Mouse (Mus musculus): Measurements from ENCODE around the gene Arntl2. TPM values are rescaled to one million over a fixed set of nuclear protein-coding genes. Genes with fewer than 3 reads are reported as not detected.
A peak's percentile ranks its signal among the peaks of the same experiment; 100 is the strongest.
"Not testable (repeated sequence)": the region's sequence is repeated elsewhere in the genome, so short reads cannot be mapped to it uniquely, and the experiment has no call there.

The Arntl2 gene
- polyA plus RNA-seq, 1 experiment from 2014 or later, result 1.5 TPM

DNA sequence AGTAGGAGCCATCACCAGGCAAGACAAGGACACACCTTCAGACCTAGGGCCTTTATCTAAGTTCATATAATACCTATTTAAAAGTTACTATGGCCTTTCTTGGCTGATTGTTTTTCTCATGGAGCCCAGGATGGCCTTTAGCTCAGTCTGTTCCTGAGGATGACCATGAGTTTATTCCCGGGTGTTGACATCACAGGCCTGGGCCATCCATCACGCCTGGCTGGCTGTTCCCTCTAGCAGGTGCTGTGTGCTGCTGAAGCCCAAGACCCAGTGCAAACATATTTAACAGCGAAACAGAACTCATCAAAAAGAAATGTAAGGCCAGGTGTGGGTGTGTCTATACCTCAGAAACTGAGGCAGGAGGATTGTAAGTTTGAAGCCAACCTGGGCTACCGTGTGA, 43.0 kb downstream of the Arntl2 start:
- Histone ChIP-seq H3K27ac (no peak overlapping the region), H3K9me3 (no peaks in the 10 kb centered on the region), H3K4me3 (no peak overlapping the region), H3K36me3 (no peaks in the 10 kb centered on the region), H3K4me1 (replicated peaks) (peaks cover 13% of the 10 kb centered on the region), H3K27me3 (ENCODE audit: insufficient read depth, poor library complexity, severe bottlenecking) (no peaks in the 10 kb centered on the region)
- DNase-seq (ENCODE audit: low spot score), result no peak
- 84% methylated on average over 4 of the region's 4 CpGs for WGBS

GRCm38 (mm10) chr6:146844867-146845266, 49.0 kb downstream of the Arntl2 start:
- Histone ChIP-seq H3K9me3 (no peaks in the 10 kb centered on the region), H3K4me1 (replicated peaks) (peaks cover 13% of the 10 kb centered on the region), H3K27ac (no peak overlapping the region), H3K36me3 (no peaks in the 10 kb centered on the region), H3K27me3 (ENCODE audit: insufficient read depth, poor library complexity, severe bottlenecking) (no peaks in the 10 kb centered on the region), H3K4me3 (no peak overlapping the region)
- no peak for DNase-seq (ENCODE audit: low spot score)
- WGBS, result 71% methylated on average over 6 of the region's 6 CpGs

DNA sequence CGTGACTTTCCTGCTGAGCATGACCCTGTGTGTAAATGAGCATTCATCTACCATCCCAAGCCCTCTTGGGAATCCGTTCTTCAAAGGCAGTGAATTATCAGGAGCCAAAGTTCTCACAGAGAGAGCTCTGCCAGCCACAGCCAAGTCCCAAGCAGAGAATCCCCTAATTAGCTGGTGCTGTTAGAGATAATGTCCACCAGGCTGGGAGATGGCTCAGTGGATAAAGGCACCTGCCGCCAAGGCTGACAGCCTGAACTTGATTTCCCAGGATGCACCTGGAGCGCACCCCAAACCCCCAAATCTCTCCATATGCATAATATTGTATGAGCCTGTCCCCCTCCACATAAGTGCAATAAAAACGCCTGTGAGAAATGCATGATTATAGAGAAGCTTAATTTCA, 49.5 kb downstream of the Arntl2 start:
- no peaks in the 10 kb centered on the region for H3K27me3 ChIP-seq (ENCODE audit: insufficient read depth, poor library complexity, severe bottlenecking)
- no peak for DNase-seq (ENCODE audit: low spot score)
- no peak overlapping the region for H3K27ac ChIP-seq
- 77% methylated on average over 5 of the region's 5 CpGs for WGBS
- no peaks in the 10 kb centered on the region for H3K36me3 ChIP-seq
- peaks cover 15% of the 10 kb centered on the region for H3K4me1 ChIP-seq (replicated peaks)
- no peak overlapping the region for H3K4me3 ChIP-seq
- H3K9me3 ChIP-seq, result no peaks in the 10 kb centered on the region

GRCm38 (mm10) chr6:146845961-146846750, 50.3 kb downstream of the Arntl2 start:
- WGBS, result 81% methylated on average over 15 of the region's 15 CpGs
- no peak overlapping the region for H3K27ac ChIP-seq
- H3K4me1 ChIP-seq (replicated peaks), result peaks cover 15% of the 10 kb centered on the region
- DNase-seq (ENCODE audit: low spot score), result no peak
- no peaks in the 10 kb centered on the region for H3K27me3 ChIP-seq (ENCODE audit: insufficient read depth, poor library complexity, severe bottlenecking)
- no peak overlapping the region for H3K4me3 ChIP-seq
- no peaks in the 10 kb centered on the region for H3K9me3 ChIP-seq
- no peaks in the 10 kb centered on the region for H3K36me3 ChIP-seq

- no peak overlapping the region for H3K27ac ChIP-seq
- peaks cover 12% of the 10 kb centered on the region for H3K4me1 ChIP-seq (replicated peaks)
- 78% methylated on average over 3 of the region's 3 CpGs for WGBS
- H3K27me3 ChIP-seq (ENCODE audit: insufficient read depth, poor library complexity, severe bottlenecking), result no peaks in the 10 kb centered on the region
- H3K36me3 ChIP-seq, result no peaks in the 10 kb centered on the region
- no peaks in the 10 kb centered on the region for H3K9me3 ChIP-seq
- no peak overlapping the region for H3K4me3 ChIP-seq
- DNase-seq (ENCODE audit: low spot score), result no peak
Observed at GRCm38 (mm10) chr6:146847402-146847801, 51.5 kb downstream of the Arntl2 start.

GRCm38 (mm10) chr6:146848281-146848680, 52.4 kb downstream of the Arntl2 start:
- Histone ChIP-seq H3K4me3 (no peak overlapping the region), H3K9me3 (no peaks in the 10 kb centered on the region), H3K4me1 (replicated peaks) (peaks cover 8% of the 10 kb centered on the region), H3K27me3 (ENCODE audit: insufficient read depth, poor library complexity, severe bottlenecking) (no peaks in the 10 kb centered on the region), H3K36me3 (no peaks in the 10 kb centered on the region), H3K27ac (no peak overlapping the region)
- WGBS, result 88% methylated on average over 3 of the region's 3 CpGs
- DNase-seq (ENCODE audit: low spot score), result no peak

DNA sequence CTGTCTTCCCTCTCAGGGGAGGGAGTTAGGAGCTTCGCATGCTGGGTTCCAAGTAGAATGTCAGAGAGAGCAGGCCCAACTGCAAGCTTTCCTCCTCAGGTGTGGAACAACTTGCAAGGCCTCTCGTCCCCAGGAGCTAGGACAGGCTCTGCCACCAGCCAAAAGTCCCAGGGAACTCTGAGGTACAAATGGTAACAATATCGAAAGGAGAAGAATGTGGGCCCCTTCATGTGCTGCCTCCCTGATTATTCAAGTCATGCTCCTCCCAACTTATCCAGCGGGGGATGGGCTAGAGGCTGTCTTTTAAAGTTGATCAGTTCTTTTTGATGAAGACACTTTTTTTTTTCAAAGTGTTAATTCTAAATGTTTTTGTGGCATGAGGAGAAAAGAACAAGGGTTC, 54.2 kb downstream of the Arntl2 start, which contains the start of gene Smco2:
Gene Smco2 (plus strand): TSS at position 55 of the 400 bp plus-strand sequence.
- no peaks in the 10 kb centered on the region for H3K27me3 ChIP-seq (ENCODE audit: insufficient read depth, poor library complexity, severe bottlenecking)
- peaks cover under 1% of the 10 kb centered on the region; the same call in 1 of the 2 replicates for H3K9me3 ChIP-seq
- no peaks in the 10 kb centered on the region for H3K36me3 ChIP-seq
- H3K4me3 ChIP-seq, result no peak within 1 kb of the TSS
- peak within 1 kb of the TSS; percentile 40; the same call in 1 of the 2 replicates for H3K27ac ChIP-seq
- WGBS, result 74% methylated on average over 4 of the region's 4 CpGs
- DNase-seq (ENCODE audit: low spot score), result no peak
- H3K4me1 ChIP-seq (replicated peaks), result peaks cover 8% of the 10 kb centered on the region

- Histone ChIP-seq H3K27ac (no peak overlapping the region), H3K36me3 (no peaks in the 10 kb centered on the region), H3K27me3 (ENCODE audit: insufficient read depth, poor library complexity, severe bottlenecking) (no peaks in the 10 kb centered on the region), H3K9me3 (peaks cover 4% of the 10 kb centered on the region; the same call in 1 of the 2 replicates), H3K4me1 (replicated peaks) (peaks cover 6% of the 10 kb centered on the region; the same call in 1 of the 2 replicates), H3K4me3 (no peak overlapping the region)
- WGBS, result 85% methylated on average over 3 of the region's 3 CpGs
- DNase-seq (ENCODE audit: low spot score), result no peak
Observed at GRCm38 (mm10) chr6:146851916-146852315, 56.1 kb downstream of the Arntl2 start.

DNA sequence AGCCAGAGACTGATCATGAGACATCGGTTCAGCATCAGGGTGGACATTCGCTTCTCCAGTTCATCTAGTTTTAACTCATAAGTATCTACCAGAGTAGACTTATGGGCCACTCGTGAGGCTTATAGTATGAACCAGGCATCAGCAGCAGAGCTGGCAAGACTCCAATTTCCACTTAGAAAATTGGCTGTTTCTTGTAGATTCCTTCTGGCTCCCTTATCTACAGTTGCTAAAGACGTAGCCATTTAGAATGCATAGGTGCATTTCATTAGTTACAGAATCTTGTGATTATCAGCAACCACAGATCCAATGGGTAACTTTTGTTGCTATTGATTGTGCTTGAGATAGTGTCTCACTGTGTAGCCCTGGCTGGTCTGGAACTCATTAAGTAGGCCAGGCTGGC, 56.9 kb downstream of the Arntl2 start:
- peaks cover 4% of the 10 kb centered on the region; the same call in 1 of the 2 replicates for H3K9me3 ChIP-seq
- H3K4me3 ChIP-seq, result no peak overlapping the region
- no peak for DNase-seq (ENCODE audit: low spot score)
- 89% methylated on average over 4 of the region's 4 CpGs for WGBS
- no peak overlapping the region for H3K27ac ChIP-seq
- H3K4me1 ChIP-seq (replicated peaks), result peaks cover 6% of the 10 kb centered on the region; the same call in 1 of the 2 replicates
- H3K36me3 ChIP-seq, result no peaks in the 10 kb centered on the region
- no peaks in the 10 kb centered on the region for H3K27me3 ChIP-seq (ENCODE audit: insufficient read depth, poor library complexity, severe bottlenecking)

- Histone ChIP-seq H3K4me3 (no peak overlapping the region), H3K9me3 (peaks cover 4% of the 10 kb centered on the region; the same call in 1 of the 2 replicates), H3K4me1 (replicated peaks) (no peaks in the 10 kb centered on the region), H3K36me3 (no peaks in the 10 kb centered on the region), H3K27me3 (ENCODE audit: insufficient read depth, poor library complexity, severe bottlenecking) (no peaks in the 10 kb centered on the region), H3K27ac (no peak overlapping the region)
- 97% methylated on average over 9 of the region's 9 CpGs for WGBS
- no peak for DNase-seq (ENCODE audit: low spot score)
Observed at GRCm38 (mm10) chr6:146855185-146855584, 59.3 kb downstream of the Arntl2 start.

GRCm38 (mm10) chr6:146857386-146857785, 61.5 kb downstream of the Arntl2 start:
- Histone ChIP-seq H3K9me3 (peaks cover 4% of the 10 kb centered on the region; the same call in 1 of the 2 replicates), H3K4me1 (replicated peaks) (no peaks in the 10 kb centered on the region), H3K4me3 (no peak overlapping the region), H3K36me3 (no peaks in the 10 kb centered on the region), H3K27me3 (ENCODE audit: insufficient read depth, poor library complexity, severe bottlenecking) (no peaks in the 10 kb centered on the region), H3K27ac (no peak overlapping the region)
- 95% methylated on average over 2 of the region's 2 CpGs for WGBS
- no peak for DNase-seq (ENCODE audit: low spot score)

DNA sequence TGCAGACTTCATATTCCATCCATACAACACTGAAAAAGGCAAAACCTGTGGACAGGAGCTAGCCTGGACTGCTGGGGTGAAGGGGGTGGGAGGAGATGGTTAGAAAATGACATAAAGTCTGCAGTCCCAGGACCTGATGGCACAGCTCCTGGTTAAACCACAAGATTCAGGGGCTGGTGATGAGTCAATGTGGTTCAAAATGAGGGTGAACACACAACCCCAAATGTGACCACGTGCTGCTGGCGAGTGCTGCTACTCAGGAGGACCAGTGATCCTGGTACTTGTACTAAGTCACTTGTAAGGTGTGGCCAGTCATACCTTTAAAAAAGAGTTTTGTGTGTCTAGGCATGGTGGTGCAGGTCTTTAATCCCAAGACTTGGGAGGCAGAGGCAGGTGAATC, 67.3 kb downstream of the Arntl2 start:
- Histone ChIP-seq H3K27me3 (ENCODE audit: insufficient read depth, poor library complexity, severe bottlenecking) (no peaks in the 10 kb centered on the region), H3K27ac (no peak overlapping the region), H3K4me3 (no peak overlapping the region), H3K4me1 (replicated peaks) (no peaks in the 10 kb centered on the region), H3K36me3 (no peaks in the 10 kb centered on the region), H3K9me3 (no peaks in the 10 kb centered on the region)
- DNase-seq (ENCODE audit: low spot score), result no peak
- 85% methylated on average over 2 of the region's 2 CpGs for WGBS

DNA sequence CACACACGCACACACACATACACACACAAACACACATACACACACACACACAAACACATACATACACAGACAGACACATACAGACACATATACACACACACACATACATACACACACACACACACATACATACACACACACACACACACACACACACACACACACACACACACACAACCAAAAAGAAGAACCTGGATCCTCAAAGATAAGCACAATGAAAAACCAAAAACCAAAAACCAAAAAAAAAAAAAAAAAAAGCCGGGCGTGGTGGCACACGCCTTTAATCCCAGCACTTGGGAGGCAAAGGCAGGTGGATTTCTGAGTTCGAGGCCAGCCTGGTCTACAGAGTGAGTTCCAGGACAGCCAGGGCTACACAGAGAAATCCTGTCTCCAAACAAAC, 68.5 kb downstream of the Arntl2 start:
- H3K4me1 ChIP-seq (replicated peaks); H3K27me3 ChIP-seq (ENCODE audit: insufficient read depth, poor library complexity, severe bottlenecking); H3K36me3 ChIP-seq; DNase-seq (ENCODE audit: low spot score); H3K9me3 ChIP-seq; H3K4me3 ChIP-seq; H3K27ac ChIP-seq: not testable (repeated sequence)
- 91% methylated on average over 5 of the region's 5 CpGs for WGBS

Measured in hindbrain, embryonic 10.5 days (tissue).